Mouse (Mus musculus) adrenal gland, adult 8-10 months (tissue): ENCODE data around the gene Spred2. TPM values are rescaled to one million over a fixed set of nuclear protein-coding genes. Genes with fewer than 3 reads are reported as not detected.

Experiments
- DNase-seq: peaks from one replicate; pipeline ENCODE4 v3.0.0; 2022
- total RNA-seq, 4 experiments: library from RNA; stranded (reverse); gene quantifications; 2 replicates each; pipeline ENCODE4 v1.2.4; 2022

The Spred2 gene
- total RNA-seq, 4 experiments from 2014 or later, result 31.6 to 39.9 (median 37.2) TPM

DNA sequence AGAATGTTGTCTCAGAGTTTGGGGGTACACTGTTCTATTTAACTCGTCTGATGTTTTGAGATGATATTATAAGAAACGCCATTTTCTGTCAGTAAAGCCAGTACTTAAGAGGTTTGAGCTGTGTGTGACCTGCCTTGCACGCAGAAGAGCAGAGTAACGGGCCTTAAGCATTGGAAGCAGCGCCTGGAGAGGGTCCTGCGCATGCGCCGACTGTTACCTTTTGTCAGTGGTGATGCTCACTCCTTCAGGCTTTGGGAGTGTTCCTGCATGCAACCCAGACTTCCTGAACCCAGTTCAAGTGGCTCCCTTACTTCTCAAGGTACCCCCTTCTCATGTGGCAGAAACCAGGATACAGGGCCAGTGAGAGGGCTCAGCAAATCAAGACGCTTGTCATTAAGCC, 59.9 kb downstream of the Spred2 start:
- no peak for DNase-seq

DNA sequence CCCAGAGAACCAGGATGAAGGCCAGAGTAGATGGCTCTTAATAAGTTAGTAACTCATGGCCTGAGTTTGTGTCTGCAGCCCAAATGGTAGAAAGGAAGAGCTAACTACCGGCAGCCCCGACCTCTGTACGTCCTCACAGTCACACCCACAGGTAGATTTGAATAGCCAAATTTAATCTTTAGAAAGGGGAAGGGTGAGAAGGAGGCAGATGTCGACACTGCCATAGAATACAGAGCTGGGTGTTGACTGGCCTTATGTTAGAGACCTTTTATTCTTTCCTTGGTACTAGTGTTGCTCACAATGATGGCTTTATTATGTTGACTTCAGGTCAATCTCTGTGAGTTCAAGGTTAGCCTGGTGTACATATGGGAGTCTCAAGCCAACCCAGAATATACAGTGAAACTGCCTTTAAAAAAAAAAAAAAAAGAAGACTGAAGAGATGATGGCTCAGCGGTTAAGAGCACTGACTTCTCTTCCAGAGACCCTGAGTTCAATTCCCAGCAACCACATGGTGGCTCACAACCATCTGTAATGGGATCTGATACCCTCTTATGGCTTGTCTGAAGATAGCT, 61.2 kb downstream of the Spred2 start:
- no peak for DNase-seq

DNA sequence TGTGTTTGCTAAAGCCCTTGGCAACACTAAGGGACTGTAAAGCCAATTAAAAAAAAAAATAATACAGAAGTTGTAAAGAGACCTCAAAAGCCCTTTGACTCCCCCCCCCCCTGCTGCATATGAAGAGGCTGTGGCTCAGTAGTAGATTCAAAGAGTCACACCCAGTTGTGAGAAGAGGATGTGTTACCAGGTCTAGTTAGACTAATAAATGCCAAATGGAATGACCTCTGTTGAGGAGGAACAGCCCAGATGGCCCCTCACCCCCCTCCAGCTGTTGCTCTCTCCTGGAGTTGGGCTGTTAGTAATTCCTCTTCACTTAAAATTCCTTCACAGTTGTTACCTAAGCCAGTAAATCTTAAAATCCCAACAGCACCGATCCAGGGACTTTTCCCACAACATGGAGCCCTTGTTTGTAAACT, 62.3 kb downstream of the Spred2 start:
- no peak for DNase-seq

DNA sequence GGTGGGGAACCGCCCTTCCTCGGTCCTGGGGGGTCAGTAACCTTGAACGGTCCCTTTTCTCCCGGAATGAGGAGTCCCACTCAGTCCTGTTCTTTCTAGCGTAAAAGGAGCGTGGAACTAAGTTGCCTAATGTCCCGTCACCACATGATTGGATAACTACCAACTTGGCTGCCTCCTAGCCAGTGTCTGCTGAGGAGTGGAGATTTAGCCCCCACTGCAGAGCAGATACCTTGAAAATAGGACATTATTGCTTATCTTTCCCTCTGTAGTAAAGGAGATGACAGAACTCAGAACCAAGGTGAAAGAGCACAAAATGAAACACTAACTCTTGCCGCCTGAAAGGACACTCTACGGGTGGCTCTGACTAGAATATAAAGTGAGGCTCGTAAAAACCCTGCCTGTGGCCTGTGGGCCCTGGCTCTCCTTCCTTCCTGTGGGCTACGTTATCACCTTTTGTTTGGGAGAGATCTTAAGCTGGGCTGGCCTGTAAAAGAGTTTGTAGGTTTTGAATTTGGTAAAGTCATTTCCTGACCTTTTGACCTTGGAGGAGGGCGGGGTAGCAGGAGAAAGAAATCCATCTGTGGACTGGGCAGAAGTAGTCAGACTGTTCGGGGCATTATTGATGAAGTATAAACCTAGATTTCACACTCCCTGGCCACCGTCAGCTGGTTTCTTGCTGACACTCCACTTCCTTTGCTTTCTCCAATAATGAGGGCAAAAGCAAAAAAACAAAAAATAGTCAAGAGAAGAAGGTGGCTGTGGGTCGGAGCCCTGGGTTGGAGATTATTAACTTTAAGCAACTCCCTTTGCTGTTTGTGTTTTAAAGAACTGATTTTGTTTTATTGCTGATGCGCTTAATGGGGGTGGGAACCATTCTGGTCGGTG, 62.9 kb downstream of the Spred2 start:
- DNase-seq, result no peak

DNA sequence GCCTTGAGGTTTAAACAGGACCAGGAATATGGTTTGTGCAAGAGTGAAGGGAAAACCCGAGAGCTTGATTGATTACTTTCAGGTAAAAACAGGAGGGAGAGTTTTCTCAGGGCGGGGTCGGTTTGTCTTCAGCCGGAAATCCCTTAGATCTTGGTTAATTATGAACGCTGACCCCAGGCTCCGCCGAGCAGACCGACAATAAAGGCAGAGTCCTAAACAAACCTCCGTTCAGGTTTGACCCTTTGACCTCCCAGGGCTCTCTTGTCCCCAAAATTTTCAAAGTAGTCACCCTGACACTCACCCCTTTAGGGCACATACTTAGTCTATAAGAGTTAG, 63.5 kb downstream of the Spred2 start:
- no peak for DNase-seq

DNA sequence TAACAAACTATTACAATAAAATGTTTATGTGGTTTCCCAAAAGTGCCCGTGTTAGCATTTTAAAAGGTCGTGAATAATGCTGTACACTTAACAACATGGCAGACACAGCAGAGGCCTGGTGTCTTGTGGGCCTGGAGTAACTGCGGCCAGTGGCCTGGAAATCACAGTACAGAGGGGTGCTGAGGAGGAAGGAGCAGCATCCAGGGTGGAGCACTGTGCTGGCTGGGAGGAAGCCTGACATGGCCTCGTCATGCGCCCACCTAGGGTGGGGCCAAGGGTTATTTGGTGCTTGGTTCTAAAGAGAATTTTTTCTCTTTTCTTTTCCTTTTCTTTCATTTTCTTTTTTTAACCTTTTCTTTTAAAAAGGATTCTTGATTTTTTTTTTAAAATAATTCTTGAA, 64.0 kb downstream of the Spred2 start:
- DNase-seq, result no peak

DNA sequence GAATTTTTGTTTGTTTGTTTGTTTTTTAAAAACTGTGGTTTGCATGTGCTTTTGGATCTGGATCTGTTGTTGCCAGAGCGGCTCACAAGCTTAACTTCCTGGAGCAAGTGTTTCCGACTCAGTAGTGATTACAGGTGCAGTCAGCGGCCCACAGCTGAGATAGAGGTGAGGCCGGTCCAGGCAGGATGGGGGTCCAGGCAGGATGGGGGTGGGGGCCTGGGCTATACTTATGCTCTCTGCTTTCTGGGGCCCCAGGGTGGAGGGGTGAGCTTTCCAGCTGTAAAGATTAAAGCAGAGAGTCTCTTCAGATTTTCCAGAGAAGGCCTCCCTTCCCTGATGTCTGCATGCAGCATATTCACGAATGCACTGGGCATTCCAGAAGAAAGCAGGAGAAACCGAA, 64.5 kb downstream of the Spred2 start:
- DNase-seq, result no peak

DNA sequence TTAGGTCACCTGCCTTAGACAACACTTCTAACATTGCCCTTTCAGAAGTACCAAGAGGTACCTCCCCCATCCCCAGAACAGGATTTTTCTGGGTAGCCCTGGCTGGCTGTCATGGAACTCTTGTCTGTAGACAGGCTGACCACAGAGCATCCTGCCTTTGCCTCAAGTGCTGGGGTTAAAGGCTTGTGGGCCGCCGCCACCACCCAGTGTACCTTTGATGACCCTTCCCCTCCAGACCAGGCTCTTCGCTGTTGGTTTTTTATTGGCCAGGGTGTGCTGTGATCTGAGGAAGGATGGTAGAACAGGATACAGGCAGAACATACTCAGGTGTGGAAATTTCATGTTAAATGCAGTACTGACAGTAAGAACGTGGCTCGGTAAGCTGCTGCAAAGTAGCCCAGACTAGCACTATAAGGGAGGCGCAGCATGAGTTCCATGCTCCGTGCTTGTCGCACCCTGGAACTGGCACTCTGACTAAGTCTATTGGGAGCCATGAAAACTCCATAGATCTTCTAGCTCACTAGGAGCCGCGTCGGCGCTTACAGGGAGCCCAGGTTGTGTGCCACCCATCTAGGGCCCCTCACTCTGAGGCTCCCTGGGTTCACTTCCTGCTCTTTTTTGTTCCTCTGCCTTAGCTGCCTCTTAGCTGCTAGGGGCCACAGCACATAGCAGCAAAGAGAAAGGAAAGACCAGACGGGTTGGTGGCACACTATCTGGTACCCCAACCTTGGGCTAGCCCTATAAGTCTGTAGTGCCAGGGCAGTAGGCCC, 65.2 kb downstream of the Spred2 start:
- no peak for DNase-seq

DNA sequence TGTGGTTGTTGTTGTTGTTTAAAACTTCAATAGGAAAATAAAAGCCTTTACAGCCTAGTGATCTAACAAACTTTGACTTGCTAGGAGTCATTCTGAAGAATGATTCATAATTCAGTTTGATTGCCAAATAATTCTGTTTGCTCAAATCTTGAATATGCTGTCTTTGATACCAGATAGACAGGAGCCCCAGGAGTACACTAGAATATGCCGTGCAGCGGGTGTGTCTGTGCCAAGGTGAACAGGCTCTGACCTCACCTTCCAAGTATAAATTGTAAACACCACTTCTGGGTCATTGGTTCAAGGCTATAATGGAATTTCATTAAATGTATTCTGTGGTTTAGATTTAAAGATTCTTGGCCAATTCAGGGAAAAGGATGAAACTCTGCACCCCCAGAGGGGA, 66.6 kb downstream of the Spred2 start:
- no peak for DNase-seq

DNA sequence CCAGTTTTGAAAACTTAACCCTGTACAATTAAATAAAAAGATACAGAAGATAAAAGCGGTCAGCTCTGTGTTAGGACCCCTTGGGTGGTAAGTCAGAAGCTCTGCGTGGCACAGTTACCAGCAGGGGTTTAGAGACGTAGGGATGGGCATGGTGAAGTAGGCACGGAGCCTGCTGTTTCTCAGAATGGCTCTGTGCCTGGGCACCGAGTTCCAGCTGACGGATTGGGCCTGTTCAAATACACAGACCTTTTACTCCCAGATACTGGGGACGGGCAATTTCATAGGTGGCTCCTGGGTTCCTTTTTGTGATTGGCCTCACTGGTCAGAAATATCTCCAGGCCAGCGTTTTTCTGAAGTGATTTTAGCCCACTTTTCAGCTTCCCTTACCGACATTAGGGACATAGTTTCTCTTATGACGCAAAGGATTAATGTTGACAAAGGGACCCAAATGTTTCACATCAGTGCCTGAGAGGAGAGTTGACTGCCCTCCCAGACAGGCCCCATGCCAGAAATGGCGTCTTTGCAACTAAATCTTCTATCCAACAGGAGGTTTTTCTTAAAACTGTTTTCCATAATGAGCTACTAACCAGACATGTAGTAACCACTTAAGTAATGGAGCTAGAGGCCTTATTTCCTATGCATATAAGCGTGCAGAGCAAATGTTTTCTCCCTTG, 67.3 kb downstream of the Spred2 start:
- DNase-seq, result no peak

DNA sequence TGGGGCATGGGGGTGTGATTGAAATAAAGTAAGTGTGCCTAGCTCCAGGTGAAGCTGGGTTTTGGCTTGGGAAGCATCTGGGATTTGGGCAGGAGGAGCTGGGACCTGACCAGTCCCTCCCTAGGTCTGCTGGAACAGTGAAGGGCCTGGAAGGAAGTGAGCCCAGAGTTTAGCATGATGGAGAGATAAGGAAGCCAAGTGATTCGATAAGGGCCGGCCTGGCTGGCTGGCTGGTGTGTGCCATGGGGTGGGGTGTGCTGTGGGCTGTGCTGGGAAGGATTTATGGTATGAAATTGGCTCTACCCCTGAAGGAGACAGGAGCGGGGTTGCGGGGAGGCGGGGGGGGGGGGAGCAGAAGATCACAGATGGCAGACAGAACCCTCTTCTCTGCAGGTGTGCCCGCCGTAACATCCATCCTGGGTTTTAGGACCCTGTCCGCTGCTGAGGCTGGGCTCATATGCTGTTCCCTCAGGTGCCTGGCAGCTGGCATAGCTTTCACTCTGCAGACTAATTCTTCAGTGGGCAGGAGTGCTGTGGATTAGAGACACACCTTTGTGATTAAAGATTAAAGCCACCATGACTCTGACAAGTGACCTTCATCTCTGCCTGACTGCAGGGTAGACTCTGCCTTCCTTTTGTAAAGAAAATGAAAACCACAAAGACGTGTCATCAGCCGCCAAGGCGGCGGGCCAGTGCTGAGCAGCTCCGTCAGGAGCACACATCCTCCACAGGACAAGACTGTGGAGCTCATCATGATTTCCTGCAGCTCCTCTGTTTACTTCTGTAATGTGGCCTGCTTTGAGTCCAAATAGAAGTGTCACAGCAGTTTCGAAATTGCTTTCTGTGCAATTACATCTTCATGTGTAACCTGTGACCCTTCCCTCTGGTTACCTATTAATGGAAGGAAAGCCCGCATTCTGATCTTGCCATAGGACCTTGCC, 68.4 kb downstream of the Spred2 start:
- DNase-seq, result no peak

DNA sequence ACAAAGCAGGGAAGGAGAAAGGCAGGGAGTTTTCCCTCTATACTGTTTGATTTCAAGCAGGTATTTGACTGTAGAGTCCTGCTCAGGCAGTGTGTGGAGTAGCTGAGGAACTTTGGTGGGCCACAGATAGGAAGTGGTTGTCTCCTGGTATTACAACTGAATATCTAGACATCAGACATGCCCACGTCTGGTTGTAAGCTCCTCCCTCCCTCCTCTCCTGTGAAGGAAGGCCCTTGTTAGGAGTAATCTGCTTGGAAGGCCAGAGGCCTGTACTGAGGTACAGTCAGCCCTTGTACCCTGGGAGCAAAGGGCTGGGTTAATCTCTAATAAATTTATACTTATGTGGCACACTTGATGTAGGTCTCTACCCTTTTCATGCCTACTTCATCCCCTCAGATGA, 69.6 kb downstream of the Spred2 start:
- DNase-seq, result no peak

DNA sequence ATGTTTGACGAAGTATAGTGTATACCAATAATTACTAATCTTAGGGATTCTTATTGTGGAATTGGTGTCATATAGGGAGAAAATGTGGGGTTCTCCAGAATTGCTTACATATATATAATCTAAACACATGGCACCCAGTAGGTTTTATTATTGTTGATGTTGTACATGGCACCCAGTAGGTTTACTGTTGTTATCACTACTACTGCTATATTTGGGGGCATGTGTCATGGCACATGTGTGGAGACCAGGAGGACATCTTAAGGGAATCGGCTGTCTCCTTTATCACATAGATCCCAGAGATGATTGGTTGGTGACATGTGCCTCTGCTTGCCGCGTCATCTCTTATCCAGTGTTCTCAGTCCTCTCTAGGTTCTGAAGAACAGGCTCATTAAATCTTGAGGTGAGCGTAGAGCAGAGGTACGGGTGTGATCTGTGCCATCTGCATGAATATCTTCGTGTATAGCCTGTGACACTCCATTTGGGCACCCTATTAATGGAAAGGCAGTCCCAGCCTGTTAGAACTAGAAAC, 70.2 kb downstream of the Spred2 start:
- no peak for DNase-seq

DNA sequence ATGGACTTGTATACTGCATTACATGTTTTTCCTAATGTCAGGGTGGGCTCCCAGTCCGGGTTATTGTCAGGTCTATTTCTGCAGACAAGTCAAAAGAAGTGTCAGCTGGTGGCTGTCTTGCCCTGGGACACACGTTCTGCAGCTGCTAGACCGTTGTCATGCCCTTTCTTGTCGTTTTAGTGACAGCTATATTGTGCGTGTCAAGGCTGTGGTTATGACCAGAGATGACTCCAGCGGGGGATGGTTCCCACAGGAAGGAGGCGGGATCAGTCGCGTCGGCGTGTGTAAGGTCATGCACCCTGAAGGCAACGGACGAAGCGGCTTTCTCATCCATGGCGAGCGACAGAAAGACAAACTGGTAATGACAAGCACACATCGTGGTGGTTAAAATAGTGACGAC, 73.8 kb downstream of the Spred2 start:
- DNase-seq, result no peak

DNA sequence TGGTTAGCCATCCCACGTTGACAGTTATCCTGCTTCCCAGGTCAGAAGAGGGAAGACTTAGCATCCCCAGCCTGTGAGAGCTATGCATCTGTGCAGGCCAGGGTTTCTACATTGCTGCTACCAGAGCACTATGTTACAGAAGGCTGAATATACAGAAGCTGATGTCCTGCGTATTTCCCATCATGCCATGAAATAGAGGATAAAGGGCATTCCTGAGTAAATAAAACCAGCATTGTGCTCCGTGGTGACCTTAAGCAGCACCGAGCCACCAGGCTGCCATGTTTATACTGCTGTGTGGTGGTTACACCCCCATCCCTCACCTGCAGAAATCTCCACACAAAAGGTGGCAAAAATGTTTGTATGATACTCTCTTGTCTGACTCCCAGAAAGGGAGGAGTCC, 78.7 kb downstream of the Spred2 start:
- DNase-seq, result no peak

DNA sequence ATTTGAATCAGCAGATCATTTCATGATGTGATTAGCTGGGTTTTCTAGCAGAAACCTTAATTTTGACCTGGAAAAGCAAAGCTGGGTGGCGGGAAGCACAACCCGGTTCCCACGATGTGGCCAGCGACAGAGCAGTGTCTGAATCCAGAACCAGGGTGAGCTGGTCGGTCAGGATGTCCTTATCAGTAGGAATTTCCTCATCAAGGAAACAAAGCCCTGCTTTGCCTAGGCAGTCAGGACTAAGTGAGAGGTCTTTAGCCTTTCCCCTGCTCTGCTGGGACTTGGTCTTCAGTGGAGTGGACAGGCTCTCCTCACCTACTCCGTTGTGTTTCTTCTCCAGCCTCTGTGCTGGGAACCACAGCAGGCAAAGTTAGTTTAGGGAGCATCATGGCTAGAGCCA, 83.5 kb downstream of the Spred2 start:
- DNase-seq, result no peak

DNA sequence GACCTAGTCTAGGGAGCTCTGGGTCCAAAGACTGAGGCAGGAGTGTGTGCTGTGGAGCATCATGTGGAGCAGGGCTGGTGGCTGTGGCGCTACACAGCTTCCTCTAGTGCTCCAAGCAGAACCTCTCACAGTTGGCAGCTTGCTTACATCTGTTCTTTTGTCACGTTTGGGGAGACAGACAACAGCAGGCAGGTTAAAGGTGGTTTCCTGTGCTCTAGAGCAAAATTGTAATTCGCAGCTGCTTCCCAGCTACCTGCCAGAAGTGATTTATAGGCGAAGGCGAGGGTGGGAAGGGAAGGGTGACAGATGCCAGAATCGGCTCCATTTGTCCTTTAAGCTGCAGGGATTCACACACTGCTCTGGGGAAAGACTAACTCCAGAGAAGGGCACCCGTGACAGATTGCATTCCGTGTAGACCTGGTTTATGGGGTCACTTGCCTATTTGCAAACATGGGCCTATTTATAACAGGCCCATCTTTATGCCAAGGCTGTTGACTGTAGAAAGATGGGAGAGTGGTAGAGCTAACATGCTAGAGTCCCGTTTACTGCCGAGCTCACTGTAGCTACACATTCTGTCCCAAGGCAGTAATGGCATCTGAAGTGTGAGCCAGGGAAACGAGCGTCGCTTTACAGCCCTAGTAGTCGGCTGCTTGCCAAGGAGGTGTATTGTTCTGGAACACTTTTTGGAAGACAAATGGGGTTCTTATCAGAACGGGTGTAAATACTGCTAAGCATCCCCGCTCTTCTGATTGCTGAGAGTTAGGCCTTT, 87.2 kb downstream of the Spred2 start:
- DNase-seq, result no peak

DNA sequence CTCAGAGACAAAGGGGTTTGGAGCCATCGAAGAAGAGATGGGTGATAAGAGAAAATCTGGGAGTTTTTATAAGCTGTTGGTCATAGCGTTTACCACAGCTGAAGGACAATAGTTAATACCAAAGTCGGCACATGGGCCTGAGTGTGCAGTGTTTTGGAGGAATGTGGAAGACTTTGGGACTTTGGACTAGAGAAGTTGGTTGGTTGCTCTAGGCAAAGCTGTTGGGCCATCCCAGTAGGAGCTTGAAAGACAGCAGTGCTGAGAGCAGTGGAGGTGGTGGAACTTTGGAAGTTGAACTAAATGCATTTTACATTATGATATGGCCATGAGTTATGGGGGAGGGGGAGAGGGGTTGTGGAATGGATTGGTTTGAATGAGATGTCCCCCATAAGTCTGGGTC, 89.2 kb downstream of the Spred2 start:
- no peak for DNase-seq

DNA sequence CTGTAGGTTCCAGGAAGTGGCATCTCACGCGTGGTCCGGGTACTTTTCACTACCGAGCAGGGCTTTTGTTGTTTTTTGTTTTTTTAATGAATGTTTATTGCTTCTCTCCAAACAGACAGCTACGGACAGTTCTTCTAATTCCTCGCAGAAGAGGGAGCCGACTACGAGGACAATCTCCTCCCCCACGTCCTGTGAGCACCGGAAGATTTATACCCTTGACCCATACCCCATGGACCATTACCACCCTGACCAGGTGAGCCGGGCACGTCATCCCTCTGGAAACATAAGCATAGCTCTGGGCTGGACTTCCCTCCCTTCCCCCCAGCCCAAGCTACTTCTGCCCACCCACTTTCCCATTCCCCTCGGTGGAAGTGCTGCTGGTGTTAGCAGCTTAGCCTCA, 93.8 kb downstream of the Spred2 start:
- no peak for DNase-seq

DNA sequence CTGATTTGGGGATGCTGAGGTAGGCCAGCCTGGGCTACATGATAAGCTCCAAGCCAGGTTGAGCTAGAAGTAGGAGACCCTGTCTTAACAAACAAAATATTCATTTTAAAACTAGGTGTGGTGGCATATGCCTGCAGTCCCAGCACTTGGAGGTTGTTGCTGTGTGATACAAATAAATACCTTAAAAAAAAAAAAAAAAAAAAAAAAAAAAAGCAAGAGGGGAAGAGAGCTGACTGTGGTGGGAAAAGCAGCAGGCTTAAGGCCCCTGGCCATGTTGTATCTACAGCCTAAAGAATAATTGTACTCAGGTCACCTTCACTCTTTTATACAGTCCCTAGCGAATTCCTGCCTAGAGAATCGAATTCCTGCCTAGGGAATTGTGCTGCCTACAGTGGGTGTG, 94.7 kb downstream of the Spred2 start:
- no peak for DNase-seq

DNA sequence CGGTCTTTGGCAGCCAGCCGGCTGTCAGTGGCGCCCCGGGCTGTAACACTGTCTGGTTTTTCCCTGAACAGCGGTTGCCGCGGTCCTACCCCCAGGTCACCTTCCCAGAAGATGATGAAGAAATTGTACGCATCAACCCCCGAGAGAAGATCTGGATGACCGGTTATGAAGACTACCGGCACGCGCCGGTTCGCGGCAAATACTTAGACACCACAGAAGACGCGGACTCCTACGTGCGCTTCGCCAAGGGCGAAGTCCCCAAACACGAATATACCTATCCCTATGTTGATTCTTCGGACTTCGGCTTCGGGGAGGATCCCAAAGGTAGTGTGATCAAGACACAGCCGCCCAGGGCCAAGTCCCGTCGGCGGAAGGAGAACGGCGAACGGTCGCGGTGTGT, 96.5 kb downstream of the Spred2 start:
- DNase-seq, result no peak
